Mouse (Mus musculus) bone marrow, adult 2 months (tissue): ENCODE data around the gene Dgki.

Experiments used
- CTCF ChIP-seq: fragments of 200-500 bp; IDR thresholded peaks from 2 replicates; pipeline ENCODE4 v1.5.1; 2011; ENCODE audit warnings: low read length, control low read depth; ENCODE audit not compliant: control insufficient read depth, insufficient read depth
- POLR2A ChIP-seq: fragments of 200-500 bp; IDR thresholded peaks from 2 replicates; pipeline ENCODE4 v1.6.1; 2011; ENCODE audit warnings: low read depth, mild to moderate bottlenecking, control low read depth, low read length, borderline replicate concordance; ENCODE audit not compliant: control insufficient read depth

- TF ChIP-seq CTCF: no peak
- TF ChIP-seq POLR2A: no peak
Observed at GRCm38 (mm10) chr6:36890776-36891175, 409.2 kb downstream of the Dgki start.
